Mouse (Mus musculus) lung, postnatal 4 days (tissue): ENCODE results near the gene Myh6.

Experiments used
- DNase-seq, 2 experiments: peaks; one replicate each; pipeline ENCODE4 v3.0.0; 2021

Gene Myh6

GRCm38 (mm10) chr14:54929801-54930200, 36.9 kb downstream of the Myh6 start:
- no peak for DNase-seq

- no peak for DNase-seq
Measured at GRCm38 (mm10) chr14:54927296-54927695, 39.4 kb downstream of the Myh6 start.

GRCm38 (mm10) chr14:54926401-54927158, 40.1 kb downstream of the Myh6 start:
- DNase-seq = peak; percentile 62 to 83

GRCm38 (mm10) chr14:54925349-54926342, 41.1 kb downstream of the Myh6 start, which contains the start of gene Efs:
Gene Efs, minus strand, starts transcription at chr14:54926126.
- DNase-seq = peak; percentile 75 to 87

GRCm38 (mm10) chr14:54924641-54925348, 41.9 kb downstream of the Myh6 start:
- DNase-seq = peak; percentile 47 to 68

- DNase-seq = no peak
Measured at GRCm38 (mm10) chr14:54920076-54920685, 46.5 kb downstream of the Myh6 start.

- DNase-seq = peak in 1 of 2 experiments; percentile 6
Measured at GRCm38 (mm10) chr14:54913343-54913742, 53.4 kb downstream of the Myh6 start.

- DNase-seq = peak; percentile 74 to 76
Measured at GRCm38 (mm10) chr14:54912886-54913285, 53.8 kb downstream of the Myh6 start, which contains the start of gene Slc22a17. Gene Slc22a17, minus strand, starts transcription at chr14:54913132.

- DNase-seq = no peak
Measured at GRCm38 (mm10) chr14:54912109-54912850, 54.4 kb downstream of the Myh6 start.

- peak in 1 of 2 experiments; percentile 24 for DNase-seq
Measured at GRCm38 (mm10) chr14:54908682-54909081, 58.0 kb downstream of the Myh6 start.

GRCm38 (mm10) chr14:54903641-54904040, 63.1 kb downstream of the Myh6 start:
- no peak for DNase-seq

- DNase-seq = peak in 1 of 2 experiments; percentile 76
Measured at GRCm38 (mm10) chr14:54900383-54900782, 66.3 kb downstream of the Myh6 start.

- no peak for DNase-seq
Measured at GRCm38 (mm10) chr14:54897445-54897844, 69.3 kb downstream of the Myh6 start.

- peak; percentile 74 to 79 for DNase-seq
Measured at GRCm38 (mm10) chr14:54894296-54895151, 72.2 kb downstream of the Myh6 start.

- peak; percentile 98 to 99 for DNase-seq
Measured at GRCm38 (mm10) chr14:54893651-54894181, 73.0 kb downstream of the Myh6 start.

GRCm38 (mm10) chr14:54892200-54892599, 74.5 kb downstream of the Myh6 start, which contains the start of gene Pabpn1:
Gene Pabpn1, plus strand, starts transcription at chr14:54892500.
- no peak for DNase-seq
